Mouse (Mus musculus) lung, adult 18-20 months (tissue): ENCODE data around the gene Pnmal1.
A peak's percentile ranks its signal among the peaks of the same experiment; 100 is the strongest.

Experiments
- DNase-seq, 2 experiments: peaks; one replicate each; pipeline ENCODE4 v3.0.0; 2022; ENCODE audit warnings: mixed read lengths in 2 of 2

The Pnmal1 gene

DNA sequence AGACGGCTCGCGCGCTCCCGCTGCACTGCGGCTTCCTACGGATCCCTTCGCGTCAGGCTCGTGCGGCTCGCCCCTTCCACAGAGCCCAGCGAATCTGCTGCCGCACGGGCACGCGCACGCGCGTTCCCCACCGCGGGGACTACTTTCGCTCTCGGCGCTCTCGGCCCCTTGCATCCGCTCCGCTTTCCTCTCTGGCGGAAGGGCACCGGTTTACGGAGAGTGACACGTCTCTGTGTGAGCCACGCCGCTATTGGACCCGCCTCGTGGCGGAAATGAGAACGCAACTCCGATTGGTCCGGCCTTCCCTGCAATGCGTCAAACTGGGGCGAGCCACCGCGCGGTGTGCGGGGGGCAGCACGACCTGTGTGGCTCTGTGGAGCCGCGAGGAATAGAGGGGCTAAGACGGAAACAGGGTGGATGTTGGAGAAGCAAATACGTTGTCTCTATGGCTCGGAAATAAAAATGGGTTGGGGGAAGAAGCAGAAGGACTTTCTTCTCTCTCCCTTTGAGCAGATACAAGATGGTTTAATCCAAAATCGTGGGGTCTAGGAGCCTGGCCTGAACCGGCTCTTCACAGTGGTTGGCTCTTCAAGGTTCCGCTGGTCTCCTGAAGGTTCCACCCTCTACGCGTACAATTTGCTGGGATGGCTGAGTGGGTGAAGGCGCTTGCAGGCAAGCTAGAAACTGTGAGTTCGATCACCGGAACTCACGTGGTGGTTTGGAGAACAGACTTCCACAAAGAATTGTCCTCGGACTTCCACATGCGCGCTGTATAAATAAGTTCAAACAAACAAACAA, 35.2 kb upstream of the Pnmal1 start, which contains the start of gene Calm3:
Calm3 (minus strand) TSS at position 78 of the 798 bp plus-strand sequence.
- DNase-seq = peak; percentile 99

DNA sequence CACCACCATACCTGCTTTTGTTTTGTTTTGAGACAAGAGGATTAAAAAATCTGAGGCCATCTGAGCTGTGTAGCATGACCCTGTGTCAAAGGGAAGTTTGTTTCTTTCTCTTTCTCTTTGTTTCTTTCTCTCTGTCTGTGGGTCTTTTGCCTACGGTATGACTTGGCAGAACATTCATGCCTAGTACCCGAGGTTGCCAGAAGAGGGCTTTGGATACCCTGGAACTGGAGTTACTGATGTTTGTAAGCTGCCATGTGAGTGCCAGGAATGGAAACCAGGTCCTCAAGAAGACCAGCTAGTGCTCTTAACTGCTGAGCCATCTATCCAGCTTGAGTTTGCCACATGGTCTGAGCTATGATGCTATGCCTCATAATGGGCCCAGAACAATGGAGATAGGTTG, 31.1 kb upstream of the Pnmal1 start:
- no peak for DNase-seq

DNA sequence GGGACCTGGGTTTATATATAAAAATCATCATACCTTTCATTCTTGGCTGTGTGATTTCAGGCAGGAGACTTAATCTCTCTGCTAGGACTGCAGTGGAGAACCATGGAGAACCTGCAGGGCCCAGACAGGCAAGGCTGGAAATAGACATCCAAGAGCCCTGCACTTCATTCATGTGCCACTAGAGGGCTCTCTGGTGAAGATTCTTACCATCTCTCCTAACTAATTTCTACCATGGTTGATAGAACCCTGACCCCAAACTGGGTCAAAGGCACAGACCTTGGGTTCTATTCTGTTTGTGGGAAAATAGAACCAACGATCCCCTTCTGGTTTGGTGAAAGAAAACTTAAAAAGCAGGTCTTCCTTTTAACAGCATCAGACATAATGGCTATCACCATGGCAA, 28.6 kb upstream of the Pnmal1 start:
- DNase-seq = peak; percentile 53 to 56

DNA sequence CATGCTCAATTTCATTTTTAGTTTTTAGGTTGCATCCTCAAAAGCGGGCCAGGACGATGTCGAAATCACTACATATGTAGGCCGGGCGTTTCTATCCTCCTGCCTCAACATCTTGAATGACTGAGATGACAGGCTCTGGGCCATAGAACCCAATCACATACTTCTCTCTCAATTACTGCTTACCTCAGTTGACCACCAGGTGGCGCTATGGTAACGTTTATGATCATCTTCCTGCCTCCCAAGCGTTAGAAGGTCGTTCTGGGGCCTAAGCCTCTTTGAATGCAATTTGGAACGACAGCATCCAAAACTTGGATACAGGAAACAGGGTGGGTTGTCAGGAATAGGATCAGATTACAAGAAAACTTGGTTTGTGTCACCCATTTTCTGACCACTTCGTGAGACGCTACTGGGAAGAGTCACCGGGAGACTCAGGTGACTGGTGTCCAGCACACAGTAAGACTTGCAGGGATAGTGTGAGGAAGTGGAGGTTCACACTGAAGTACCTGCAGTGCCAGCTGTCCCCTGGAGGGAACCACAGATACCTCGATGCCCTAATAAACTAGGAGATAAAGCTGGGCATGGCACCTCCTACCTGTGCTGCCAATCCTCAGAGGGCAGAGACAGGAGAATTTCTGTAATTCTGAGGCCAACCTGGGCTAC, 27.4 kb upstream of the Pnmal1 start:
- DNase-seq = peak; percentile 71 to 76

DNA sequence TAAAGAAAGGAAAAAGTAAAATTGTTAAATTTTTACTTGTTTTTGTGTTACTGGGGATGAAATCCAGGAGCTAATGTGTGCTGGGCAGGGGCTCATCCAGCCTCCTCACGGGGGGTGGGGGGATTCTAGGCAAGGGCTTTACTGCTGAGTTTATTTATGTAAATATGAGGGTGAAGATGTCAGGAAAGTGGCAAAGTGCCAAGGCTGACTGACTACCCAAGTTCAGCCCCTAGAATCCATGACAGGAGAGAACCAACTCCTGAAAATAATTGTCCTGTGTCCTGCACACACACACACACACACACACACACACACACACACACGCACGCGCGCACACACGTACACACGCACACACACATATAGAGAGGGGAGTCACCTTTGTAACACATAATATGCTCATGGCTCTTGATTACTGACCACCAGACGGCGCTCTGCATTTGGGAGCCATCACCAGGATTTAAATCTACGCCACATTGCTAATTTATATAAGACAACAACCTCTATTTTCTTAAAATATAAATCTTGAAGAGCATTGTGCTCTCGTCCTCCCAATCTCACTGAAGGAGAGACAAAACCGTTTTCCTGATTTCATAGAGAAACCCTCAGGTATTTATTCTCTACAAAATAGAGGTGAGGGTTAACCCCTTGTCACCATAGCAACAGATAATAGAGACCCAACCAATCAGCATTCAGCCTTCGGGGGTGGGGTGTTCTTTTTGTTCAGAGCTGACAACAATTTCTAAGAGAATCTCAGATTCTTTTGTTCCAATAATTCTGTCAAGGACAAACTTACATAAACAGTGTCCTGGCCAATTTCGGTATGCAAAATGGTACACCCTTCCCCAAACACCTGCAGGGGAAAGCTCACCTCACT, 26.5 kb upstream of the Pnmal1 start:
- DNase-seq = no peak

DNA sequence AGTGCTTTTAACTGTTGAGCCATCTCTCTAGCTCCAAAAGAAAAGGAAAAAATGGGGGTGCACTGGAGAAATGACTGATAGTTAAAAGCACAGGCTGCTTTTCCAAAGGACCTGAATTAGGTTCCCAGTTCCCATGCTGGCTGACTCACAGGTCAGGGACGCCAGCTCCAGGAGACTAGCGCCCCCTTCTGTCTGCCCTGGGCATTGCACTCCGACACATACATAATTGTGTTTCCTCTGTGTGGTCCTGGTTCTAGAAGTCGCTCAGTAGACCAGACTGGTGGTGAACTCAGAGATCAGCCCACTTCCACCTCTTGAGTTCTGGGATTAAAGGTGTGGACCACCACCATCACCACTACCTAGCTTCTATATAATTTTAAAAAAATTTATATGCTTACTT, 22.2 kb upstream of the Pnmal1 start:
- DNase-seq = no peak

DNA sequence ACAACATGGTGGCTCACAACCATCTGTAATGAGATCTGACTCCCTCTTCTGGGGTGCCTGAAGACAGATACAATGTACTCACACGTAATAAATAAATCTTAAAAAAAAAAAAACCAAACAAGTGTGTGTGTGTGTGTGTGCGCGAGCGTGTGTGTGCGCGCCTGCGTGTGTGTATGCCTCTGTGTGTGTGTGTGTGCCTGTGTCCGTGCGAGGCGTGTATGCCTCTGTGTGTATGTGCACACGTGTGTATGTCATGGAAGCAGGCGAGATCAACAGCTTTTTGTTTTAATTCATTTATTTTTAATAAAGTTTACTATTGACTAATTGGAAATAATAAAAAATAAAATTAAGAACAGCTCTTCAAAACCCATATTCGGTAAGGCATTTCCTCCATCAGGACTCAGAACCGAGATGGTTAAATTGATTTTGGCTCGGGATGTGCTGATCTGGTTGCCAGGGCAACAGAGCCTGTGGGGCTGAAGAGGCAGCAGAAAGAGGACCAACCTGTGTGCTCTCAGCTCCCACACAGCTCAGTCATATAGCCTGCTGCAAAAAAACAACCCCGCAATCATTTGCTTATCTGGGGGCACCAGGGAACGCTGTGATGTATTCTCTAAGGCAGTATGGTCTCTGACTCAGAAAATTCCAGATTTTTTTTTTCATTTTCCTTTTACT, 21.2 kb upstream of the Pnmal1 start:
- DNase-seq = no peak

DNA sequence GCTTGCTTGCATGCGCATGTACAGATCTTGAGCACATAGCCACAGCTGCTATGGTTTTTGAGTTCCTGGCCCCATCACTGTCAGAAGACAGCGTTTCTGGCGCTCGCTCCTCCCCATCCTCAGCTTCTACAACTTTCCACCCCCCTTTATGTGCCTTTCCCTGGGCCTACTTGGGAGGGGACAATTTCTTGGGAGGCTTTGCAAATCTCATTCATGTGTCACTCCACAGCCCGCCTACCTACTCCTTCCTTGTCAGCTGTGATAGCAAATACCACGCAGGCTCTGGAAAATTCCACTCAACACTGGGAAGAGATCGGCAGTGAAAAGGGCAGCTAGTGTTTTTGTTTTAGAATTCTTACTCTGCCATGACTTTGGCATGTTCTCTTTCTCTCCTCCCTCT, 19.2 kb upstream of the Pnmal1 start:
- no peak for DNase-seq

DNA sequence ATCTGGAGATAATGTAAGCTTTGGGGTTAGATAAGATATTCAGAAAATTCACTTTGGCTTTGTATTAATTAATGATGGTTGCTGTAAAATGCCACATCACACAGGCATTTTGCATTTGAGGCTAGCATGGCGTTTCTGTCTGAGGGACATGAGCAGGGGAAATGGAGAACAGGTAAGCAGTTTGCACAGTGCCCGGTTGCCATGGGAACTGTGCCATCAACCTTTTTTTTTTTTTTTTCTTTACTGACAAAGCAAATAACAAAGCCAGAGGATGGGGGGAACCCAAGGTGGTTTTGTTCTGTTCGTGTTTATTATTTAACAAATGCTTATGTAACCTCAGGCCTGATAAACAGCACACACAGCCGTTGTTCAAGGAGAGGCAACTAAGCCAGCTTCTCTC, 16.6 kb upstream of the Pnmal1 start:
- DNase-seq = no peak

DNA sequence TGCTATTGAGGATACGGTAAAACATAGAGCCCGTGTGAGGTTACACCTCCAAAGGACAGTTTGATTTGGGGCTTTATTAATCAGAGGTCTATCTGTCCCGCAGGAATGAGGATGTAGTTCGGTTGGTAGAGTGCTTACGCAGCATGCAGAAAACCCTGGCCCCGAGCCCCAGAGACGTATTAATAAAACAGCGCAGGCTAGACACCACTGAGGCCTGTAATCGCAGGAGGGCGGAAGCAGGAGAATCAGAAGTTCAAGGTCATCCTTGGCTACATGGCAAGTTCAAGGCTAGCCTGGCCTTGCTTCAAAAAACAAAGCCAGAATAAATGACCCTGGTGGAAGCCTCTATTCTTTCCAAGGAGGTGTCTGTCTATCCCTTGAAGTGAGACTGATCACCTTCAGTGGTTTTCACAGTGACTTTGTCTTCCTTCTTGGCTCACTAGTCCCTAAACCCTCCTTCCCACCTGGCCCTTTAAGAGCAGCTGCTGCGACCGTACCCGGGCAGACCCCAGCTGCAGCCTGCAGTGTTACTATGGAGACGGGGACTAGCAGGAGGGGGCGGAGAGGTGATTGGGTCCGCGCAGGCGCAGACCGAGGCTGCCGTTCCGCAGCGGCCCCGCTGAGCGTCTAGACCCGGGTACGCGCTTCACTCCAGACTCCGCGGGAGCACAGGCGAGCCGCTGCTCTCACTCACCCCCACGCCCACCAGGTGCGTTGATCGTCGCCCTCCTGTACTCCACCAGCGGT, 15.2 kb upstream of the Pnmal1 start, which contains the start of gene Pnmal2:
Pnmal2 (plus strand) TSS at position 622 of the 747 bp plus-strand sequence.
- DNase-seq = peak; percentile 49 to 63

DNA sequence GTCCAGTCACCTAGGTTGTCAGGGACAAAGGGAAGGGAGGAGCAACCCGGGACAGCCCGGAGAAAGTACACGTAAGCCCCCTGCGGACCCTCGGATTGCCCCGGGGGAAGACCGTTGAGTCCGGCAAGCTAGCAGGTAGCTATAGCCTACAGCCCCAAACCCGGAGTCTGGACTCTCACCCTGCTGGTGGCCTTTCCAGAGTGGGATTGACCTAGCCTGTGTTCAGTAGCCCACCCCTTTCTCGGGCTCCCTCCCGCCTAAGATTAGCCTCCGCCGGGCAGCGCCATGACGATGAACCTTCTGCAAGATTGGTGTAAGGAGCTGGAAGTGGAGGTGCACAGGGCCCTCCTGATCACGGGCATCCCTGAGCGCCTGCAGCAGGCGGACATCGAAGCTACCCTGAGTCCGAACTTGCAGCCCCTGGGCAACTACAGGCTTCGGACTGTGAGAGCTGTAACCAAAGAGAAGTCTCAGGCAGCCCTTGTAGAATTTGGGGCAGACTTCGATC, 14.6 kb upstream of the Pnmal1 start:
- DNase-seq = no peak

DNA sequence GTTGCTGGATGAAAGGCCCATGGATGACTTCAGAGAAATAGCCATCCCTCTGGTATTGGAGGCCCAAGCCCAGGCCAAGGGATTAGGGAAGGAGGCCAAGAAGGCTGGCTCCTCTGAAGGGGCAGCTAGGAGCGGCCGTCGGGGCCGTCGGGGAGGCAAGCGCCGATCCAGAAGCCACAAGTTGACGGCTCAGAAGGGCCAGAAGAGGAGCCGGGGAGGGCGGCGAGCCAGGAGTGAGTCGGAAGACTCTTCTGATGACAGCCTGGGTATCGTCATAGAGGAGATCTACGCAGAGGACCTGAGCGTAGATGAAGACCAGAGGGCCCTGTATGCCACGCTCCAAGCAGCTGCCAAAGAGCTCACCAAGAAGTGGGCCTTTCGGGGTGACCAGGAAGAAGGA, 14.1 kb upstream of the Pnmal1 start:
- DNase-seq = no peak

DNA sequence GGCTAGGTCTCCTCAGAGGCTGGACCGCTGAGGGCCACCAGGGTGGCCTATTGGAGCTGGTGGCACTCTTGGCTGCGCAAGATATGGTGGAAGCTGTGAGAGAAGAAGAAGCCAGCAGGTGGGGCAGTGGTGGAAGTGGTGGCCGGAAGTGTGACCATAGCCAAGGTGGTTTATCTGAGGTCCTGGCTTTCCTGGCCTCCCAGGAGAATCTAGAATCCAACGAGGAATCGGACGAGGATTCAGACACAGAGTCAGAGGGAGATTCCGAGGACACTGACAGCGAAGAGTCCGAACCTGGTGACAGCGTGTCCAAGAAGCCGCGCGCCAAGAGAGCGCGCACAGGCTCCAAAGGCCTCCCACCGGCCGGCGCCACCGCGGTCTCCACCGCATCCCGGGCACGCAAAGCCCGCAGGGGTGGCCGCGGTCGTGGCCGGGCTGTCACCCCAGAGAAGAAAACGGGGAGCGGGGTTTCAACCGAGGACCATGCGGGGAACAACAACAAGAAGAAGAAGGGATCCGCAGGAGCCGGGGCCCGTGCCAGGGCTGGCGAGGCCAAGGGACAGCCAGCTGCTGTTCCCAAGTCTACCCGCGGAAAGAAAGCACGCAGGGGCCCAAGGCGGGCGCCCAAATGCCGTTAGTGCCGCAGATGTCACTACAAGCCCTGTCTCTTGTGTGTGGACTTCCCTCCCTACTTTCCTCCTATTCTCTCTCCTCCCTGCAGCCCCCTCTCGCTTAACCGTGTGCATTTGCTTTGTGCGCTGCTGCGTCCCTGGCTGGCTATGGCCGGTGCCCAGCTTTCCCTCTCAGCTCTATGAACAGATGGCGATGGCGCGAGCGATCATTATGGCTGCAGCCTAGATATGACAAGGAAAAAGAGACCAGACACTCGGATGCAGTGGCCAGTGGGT, 12.8 kb upstream of the Pnmal1 start:
- no peak for DNase-seq

DNA sequence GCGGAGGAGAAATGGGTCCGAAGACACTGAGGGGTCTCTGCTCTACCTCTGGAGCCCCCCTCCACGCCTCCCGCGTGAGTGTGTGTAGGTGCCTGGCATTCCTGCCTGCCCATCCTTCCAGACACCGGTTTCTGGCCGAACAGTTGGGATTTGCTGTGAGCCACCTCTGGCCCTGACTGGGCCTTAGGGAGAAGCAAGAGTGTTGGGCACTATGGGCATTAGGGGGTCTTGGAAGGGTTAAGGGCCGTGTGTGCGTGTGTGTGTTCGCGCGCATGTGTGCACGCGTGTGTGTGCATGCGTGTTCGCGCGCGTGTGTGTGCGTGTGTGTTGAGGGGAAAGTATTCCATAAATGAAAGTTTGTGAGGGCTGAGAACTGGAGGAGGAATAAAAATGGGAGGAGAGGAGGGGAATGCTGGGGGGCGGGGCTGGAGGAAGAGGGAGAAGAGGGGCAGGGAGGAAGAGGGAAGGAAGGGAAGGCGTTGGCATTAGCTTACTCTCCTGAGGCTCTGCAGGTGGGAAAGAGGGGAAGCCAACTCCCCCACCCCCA, 12.1 kb upstream of the Pnmal1 start:
- DNase-seq = no peak

DNA sequence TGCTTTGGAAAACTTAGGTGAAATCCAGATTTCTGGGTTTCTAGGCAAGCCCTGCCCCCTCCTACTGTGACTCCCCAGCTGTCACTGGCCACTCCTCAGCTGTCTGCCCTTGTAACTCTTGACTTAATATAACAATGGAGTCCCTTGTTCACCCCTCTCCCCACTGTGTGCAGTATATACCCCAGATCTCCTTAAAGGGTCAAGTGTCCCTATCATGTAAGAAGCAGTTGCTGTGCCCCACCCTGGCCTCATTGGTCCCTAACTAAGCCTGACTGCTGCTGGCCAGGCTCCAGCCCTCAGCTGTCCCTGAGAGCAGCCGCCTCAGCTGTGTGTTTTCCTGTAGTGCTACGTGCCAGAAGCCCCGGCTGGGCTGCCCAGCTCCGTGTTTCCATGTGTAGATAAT, 11.5 kb upstream of the Pnmal1 start:
- no peak for DNase-seq

DNA sequence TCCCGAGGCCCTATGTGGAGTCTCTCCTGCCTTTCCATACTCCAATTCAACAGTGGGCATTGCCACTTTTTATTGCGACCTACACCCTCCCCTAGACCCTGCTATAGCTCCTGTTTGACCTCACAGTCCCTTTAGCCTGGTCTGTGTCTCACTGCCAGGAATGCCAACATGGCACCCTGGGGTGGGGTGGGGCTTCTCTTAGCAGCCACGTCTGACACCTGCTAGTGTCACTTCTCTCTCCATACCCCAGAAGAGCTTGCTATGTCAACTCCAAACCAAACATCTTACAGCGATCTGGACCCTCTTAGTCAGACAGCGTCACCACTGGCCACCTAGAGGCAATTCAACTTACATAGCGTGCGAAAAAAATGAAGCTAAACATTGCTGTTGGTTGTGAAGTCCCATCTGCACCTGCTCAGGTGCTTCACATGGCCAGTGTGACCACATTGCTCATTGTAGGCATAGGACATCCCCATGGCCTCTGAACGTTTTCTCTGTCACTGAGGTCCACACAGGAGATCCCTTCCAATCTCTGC, 10.5 kb upstream of the Pnmal1 start:
- no peak for DNase-seq

DNA sequence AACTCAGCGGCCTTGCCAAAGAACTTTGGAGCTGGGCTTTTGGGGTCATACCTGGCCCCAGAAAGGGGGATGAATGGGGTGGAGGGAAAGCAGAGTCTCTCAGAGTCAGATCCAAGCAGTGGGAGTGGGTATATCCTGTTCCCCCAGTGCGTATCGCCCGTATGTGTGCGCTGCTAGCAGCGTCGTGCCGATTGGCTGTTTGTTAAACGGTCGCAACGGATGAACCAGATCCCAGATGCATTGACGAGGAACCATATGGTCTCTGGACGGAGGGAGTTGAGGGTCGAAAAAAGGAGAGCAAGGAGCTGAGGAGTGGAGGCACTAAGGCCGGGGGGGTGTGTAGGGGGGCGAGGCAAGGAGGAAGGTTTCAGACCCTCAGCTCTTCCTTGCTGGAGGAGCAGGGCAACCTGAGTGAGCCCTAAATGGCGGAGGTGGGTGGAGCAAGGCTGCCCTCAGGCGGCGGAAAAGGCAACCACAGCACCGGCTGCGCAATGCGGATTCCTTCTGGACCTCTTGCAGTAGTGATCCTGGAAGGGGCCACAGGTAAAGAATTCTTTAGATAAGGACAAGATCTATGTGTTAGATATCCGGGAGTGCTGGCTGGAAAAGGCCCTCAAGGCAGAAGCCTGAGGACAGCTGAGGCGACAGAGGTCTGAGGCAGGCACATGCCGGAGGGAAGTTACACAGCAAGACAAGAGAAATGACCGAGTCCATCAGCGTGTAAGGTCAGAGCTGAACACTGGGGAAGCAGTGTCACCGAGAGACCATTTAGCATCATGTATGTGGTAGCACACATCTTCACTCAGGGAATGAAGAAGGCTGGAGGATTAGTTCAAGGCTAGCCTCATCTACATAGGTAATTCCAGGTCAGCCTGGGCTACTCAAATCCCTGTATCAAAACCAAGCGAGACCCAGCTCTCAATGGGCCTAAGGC, 9.3 kb upstream of the Pnmal1 start:
- peak; percentile 53 to 65 for DNase-seq

DNA sequence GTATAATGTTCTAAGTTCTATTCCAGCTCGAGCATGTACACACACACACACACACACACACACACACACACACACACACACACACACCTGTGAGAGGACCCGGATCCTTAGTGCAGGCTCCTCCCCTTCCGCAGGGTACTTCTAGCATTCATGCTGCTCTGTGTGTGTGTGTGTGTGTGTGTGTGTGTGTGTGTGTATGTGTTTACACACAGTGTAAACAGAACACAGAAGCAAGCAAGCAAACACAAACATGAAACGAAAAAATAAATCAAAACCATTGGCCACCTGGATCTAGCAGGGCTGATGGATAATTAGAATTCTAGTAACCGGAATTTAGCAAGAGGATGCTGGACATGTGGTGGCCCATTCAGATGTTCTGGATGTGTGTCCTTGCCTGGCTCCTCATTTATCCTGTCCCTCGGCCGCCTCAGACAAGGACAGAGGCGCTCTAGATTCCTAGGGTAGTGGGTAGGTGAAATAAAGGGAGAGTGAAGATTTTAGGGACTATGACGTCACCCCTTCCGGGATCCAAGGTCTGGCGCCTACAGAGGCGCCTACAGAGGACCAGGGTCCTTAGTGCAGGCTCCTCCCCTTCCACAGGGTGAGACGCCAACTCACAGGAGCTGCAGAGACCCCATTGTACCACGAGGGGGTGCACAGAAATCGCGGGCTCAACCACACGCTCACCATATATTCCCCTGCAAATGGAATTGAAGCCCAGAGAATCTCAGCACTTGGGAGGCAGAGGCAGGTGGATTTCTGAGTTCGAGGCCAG, 8.4 kb upstream of the Pnmal1 start:
- DNase-seq = peak; percentile 58 to 80
